Mouse (Mus musculus) CH12.LX (cell line): ENCODE data around the gene Atp2b4. TPM values are rescaled to one million over a fixed set of nuclear protein-coding genes. Genes with fewer than 3 reads are reported as not detected.

Experiments used
- DNase-seq: peaks from one replicate; pipeline ENCODE4 v3.0.0-alpha.2; 2013; ENCODE audit errors: extremely low read depth
- H3K27ac ChIP-seq: 2 replicates; pipeline ENCODE4 v1.5.1; 2012; ENCODE audit warnings: low read depth, mild to moderate bottlenecking, control low read depth, moderate library complexity; ENCODE audit not compliant: insufficient read depth
- H3K27me3 ChIP-seq: replicated peaks from 2 replicates; pipeline ENCODE3; 2012; ENCODE audit warnings: inconsistent platforms
- H3K36me3 ChIP-seq, 2 experiments: replicated peaks in 1 of 2; 2 replicates each; pipeline versions ENCODE3 to v1.6.1; 2012; ENCODE audit warnings: inconsistent platforms in 1 of 2, low read length in 1 of 2, mild to moderate bottlenecking in 1 of 2, mixed read lengths in 1 of 2, moderate library complexity in 1 of 2; ENCODE audit not compliant: control insufficient read depth in 1 of 2, insufficient read depth in 1 of 2
- H3K4me1 ChIP-seq, 2 experiments: 2 replicates each; pipeline ENCODE4 v1.6.1; 2012; ENCODE audit warnings: inconsistent platforms in 1 of 2, moderate library complexity in 1 of 2; ENCODE audit not compliant: insufficient read depth in 2 of 2, control insufficient read depth in 1 of 2
- H3K4me2 ChIP-seq: 2 replicates; pipeline ENCODE4 v1.6.1; 2012; ENCODE audit warnings: low read depth, mild to moderate bottlenecking, control low read depth; ENCODE audit not compliant: poor library complexity, insufficient read depth, severe bottlenecking
- H3K4me3 ChIP-seq, 3 experiments: fragments of 150-350 bp in 1 of 3; sonication (generic) in 1 of 3; replicated peaks in 1 of 3; 2 replicates each; pipeline versions ENCODE3 to v1.5.1; 2011 to 2012; ENCODE audit warnings: low read depth in 2 of 3, low read length in 2 of 3, mild to moderate bottlenecking in 2 of 3, moderate library complexity in 2 of 3, control low read depth in 1 of 3, improper control_type of control experiment in 1 of 3, inconsistent platforms in 1 of 3, mixed read lengths in 1 of 3; ENCODE audit not compliant: poor library complexity in 1 of 3
- H3K79me2 ChIP-seq: replicated peaks from 2 replicates; pipeline ENCODE4 v1.6.1; 2012; ENCODE audit warnings: mild to moderate bottlenecking, moderate library complexity; ENCODE audit not compliant: control insufficient read depth, poor library complexity, insufficient read depth, severe bottlenecking; ENCODE audit errors: extremely low read depth
- H3K9ac ChIP-seq: 2 replicates; pipeline ENCODE4 v1.6.1; 2012; ENCODE audit warnings: low read depth, mild to moderate bottlenecking, control low read depth, moderate library complexity; ENCODE audit not compliant: insufficient read depth
- H3K9me3 ChIP-seq: replicated peaks from 2 replicates; pipeline ENCODE3; 2012; ENCODE audit warnings: low read length, inconsistent platforms, mixed read lengths
- BHLHE40 ChIP-seq: IDR thresholded peaks from 2 replicates; pipeline ENCODE4 v1.6.1; 2011; ENCODE audit warnings: mild to moderate bottlenecking, low read depth, low read length, improper control_type of control experiment
- E2F4 ChIP-seq: IDR thresholded peaks from 2 replicates; pipeline ENCODE4 v1.6.1; 2011; ENCODE audit warnings: low read depth, low read length, improper control_type of control experiment; ENCODE audit not compliant: insufficient replicate concordance
- ELF1 ChIP-seq: IDR thresholded peaks from 2 replicates; pipeline ENCODE4 v1.6.1; 2014; ENCODE audit warnings: low read depth, mild to moderate bottlenecking, inconsistent platforms, low read length, improper control_type of control experiment
- HCFC1 ChIP-seq: IDR thresholded peaks from 2 replicates; pipeline ENCODE4 v1.6.1; 2012; ENCODE audit warnings: low read depth, mild to moderate bottlenecking, inconsistent platforms, low read length, improper control_type of control experiment
- JUN ChIP-seq: IDR thresholded peaks from 2 replicates; pipeline ENCODE4 v1.6.1; 2011; ENCODE audit warnings: low read depth, mild to moderate bottlenecking, low read length, improper control_type of control experiment, moderate library complexity; ENCODE audit not compliant: insufficient read depth
- KAT2A ChIP-seq: IDR thresholded peaks from 2 replicates; pipeline ENCODE4 v1.6.1; 2012; ENCODE audit warnings: low read length, improper control_type of control experiment, inconsistent platforms; ENCODE audit not compliant: insufficient replicate concordance
- MAZ ChIP-seq: IDR thresholded peaks from 2 replicates; pipeline ENCODE4 v1.6.1; 2012; ENCODE audit warnings: low read depth, mild to moderate bottlenecking, inconsistent platforms, low read length, improper control_type of control experiment, moderate library complexity
- NELFE ChIP-seq: IDR thresholded peaks from 2 replicates; pipeline ENCODE4 v1.6.1; 2011; ENCODE audit warnings: low read depth, low read length, improper control_type of control experiment
- PAX5 ChIP-seq: IDR thresholded peaks from 2 replicates; pipeline ENCODE4 v1.6.1; 2012; ENCODE audit warnings: low read length, inconsistent platforms, mixed read lengths
- POLR2AphosphoS2 ChIP-seq: IDR thresholded peaks from 2 replicates; pipeline ENCODE4 v1.6.1; 2011; ENCODE audit warnings: low read depth, low read length, improper control_type of control experiment
- RAD21 ChIP-seq: IDR thresholded peaks from 2 replicates; pipeline ENCODE4 v1.6.1; 2011; ENCODE audit warnings: low read depth, mild to moderate bottlenecking, low read length, improper control_type of control experiment, moderate library complexity
- SIN3A ChIP-seq: IDR thresholded peaks from 2 replicates; pipeline ENCODE4 v1.6.1; 2012; ENCODE audit warnings: low read length, improper control_type of control experiment, inconsistent platforms
- TCF12 ChIP-seq: IDR thresholded peaks from 2 replicates; pipeline ENCODE4 v1.6.1; 2014; ENCODE audit warnings: low read depth, mild to moderate bottlenecking, inconsistent platforms, low read length, improper control_type of control experiment
- USF2 ChIP-seq: conservative IDR thresholded peaks from 2 replicates; pipeline ENCODE4 v1.6.1; 2011; ENCODE audit warnings: low read depth, low read length, improper control_type of control experiment
- dilution Hi-C: fragments of 300-500 bp; cut with MboI; formaldehyde crosslinking; loops from 2 replicates; pipeline ENCODE4 v1.14.3; 2020; ENCODE audit warnings: low sequenced_read_pairs; ENCODE audit not compliant: extremely low pct_unique_long_range_greater_than_20kb, extremely low pct_ligation_motif_present
- in situ Hi-C: fragments of 300-500 bp; cut with MboI; formaldehyde crosslinking; loops from 3 replicates; pipeline ENCODE4 v1.14.3; 2019; ENCODE audit warnings: low sequenced_read_pairs, low pct_ligation_motif_present, low pct_unique_long_range_greater_than_20kb, mixed read lengths
- polyA plus RNA-seq: library from polyadenylated mRNA; unstranded; fragments of >175 nt; gene quantifications from 2 replicates; pipeline ENCODE4 v1.2.1, GENCODE M21; 2012; ENCODE audit warnings: low read depth; ENCODE audit not compliant: insufficient read length
- total RNA-seq, 2 experiments: library from RNA; depleted of rRNA; stranded (reverse); fragments of 300-350 nt in 1 of 2; fragments of >200 nt in 1 of 2; gene quantifications; 2 replicates each; pipeline ENCODE4 v1.2.3; 2012 to 2014

Atp2b4 gene
- total and polyA plus RNA-seq, 3 experiments, result 6.9 to 18.4 (median 17.5) TPM

DNA sequence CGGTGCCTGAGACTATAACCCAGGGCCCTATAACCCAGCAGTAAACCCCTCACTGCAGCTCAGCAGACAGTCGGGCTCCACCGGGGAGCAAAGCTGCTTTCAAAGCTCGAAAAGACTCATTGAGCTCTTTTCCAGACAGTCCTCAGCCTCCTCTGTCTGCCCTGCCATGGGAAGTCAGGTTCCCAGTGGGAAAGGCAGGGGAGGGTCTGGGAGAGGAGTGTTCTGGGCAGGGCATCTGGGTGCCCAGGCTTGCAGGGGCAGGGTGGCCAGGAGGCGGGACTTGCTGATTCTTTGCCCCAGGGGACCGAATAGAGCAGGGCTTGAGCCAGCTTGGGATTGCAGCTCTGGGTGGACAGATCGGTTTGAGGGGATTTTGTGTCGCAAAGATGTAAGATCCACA is 58.3 kb downstream of the Atp2b4 start:
- peaks cover 4 to 25% of the 10 kb centered on the region in 2 experiments for H3K4me1 ChIP-seq

DNA sequence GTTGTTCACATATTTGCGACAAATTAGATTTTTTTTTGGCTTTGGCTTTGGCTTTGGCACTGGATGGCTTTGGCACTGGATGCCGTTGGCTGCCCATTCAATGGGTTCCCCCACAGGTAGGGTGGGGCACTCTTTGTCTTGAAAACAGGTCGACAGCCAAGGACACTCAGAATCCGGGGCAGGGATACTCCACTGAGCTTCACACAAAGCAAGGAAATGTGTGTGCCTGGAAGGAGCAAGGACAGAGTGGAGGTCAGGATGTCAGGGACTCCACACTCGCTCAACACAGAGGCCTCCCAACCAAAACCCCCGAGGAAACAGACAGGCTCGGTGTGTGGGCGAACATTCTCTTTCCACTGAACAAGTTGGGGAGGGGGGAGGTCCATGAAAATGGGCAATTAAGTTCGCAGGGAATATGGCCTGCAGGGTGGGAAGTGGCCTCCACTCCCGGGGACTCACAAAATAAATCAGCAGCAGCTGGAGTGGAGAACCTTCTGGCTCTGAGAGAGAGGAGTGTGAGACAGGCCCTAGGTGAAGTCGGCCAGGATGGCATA is 58.9 kb downstream of the Atp2b4 start:
- no peaks in the 10 kb centered on the region for H3K9me3 ChIP-seq
- H3K4me3 ChIP-seq, result no peak overlapping the region
- H3K27ac ChIP-seq, result no peak overlapping the region
- no peak overlapping the region for H3K9ac ChIP-seq
- TF ChIP-seq RAD21 (no peak), BHLHE40 (no peak), MAZ (no peak), TCF12 (no peak), POLR2AphosphoS2 (no peak), KAT2A (no peak), JUN (no peak)
- H3K4me1 ChIP-seq, result peaks cover 4 to 25% of the 10 kb centered on the region in 2 experiments
- H3K27me3 ChIP-seq, result no peaks in the 10 kb centered on the region
- H3K36me3 ChIP-seq, result peaks cover 27 to 92% of the 10 kb centered on the region in 2 experiments
- dilution Hi-C loops, result no loop called here
- no peak overlapping the region for H3K4me2 ChIP-seq
- no peak for DNase-seq
- H3K79me2 ChIP-seq, result no peaks in the 10 kb centered on the region
- in situ Hi-C loops, result loop anchor here (5.0 kb wide), 1 partner anchor 305 kb away; no protein-coding TSS in a partner anchor

More for the DNA sequence above, 58.3 kb downstream of the Atp2b4 start:
- dilution Hi-C loops, result no loop called here
- in situ Hi-C loops, result loop anchor here (5.0 kb wide), 1 partner anchor 305 kb away; no protein-coding TSS in a partner anchor
- Histone ChIP-seq H3K27ac (no peak overlapping the region), H3K9me3 (no peaks in the 10 kb centered on the region), H3K79me2 (no peaks in the 10 kb centered on the region), H3K27me3 (no peaks in the 10 kb centered on the region), H3K4me3 (no peak overlapping the region)
- DNase-seq, result no peak
- TF ChIP-seq USF2, result no peak
- no peak for TF ChIP-seq KAT2A
- no peak for TF ChIP-seq PAX5
- TF ChIP-seq, all 38 proteins: peak for 0
- H3K36me3 ChIP-seq, result peaks cover 22 to 92% of the 10 kb centered on the region in 2 experiments
- no peak overlapping the region for H3K9ac ChIP-seq
- no peak overlapping the region for H3K4me2 ChIP-seq

DNA sequence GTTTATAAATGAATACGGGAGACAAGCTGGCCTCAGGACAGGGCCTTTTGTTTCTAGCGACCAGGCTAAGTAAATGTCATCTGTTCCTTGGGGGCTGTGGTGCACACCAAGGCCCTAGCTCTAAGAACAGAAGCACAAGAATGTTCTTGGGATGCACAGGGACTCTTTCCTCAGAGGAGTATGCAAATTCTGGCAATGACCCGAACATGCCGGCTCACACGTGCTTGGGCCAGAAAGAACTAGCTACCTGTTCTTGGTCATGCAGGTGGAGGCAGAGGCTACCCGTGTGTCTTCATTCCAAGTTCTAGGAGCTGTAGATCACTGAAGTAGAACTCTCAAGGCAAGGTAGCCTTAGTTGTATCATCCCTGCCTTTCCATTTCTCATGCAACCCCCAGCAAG is 59.7 kb downstream of the Atp2b4 start:
- Histone ChIP-seq H3K9ac (no peak overlapping the region), H3K4me2 (no peak overlapping the region), H3K4me3 (no peak overlapping the region)
- dilution Hi-C loops, result no loop called here
- no peak for TF ChIP-seq SIN3A
- no peak for TF ChIP-seq USF2
- no peak for TF ChIP-seq TCF12
- no peak for TF ChIP-seq HCFC1
- TF ChIP-seq BHLHE40, result no peak
- TF ChIP-seq RAD21, result no peak
- no peak for TF ChIP-seq E2F4
- no peak for TF ChIP-seq NELFE
- TF ChIP-seq ELF1, result no peak
- TF ChIP-seq, all 38 proteins: peak for 0
- Histone ChIP-seq H3K79me2 (no peaks in the 10 kb centered on the region), H3K4me1 (peaks cover 4 to 23% of the 10 kb centered on the region in 2 experiments), H3K36me3 (peaks cover 33 to 96% of the 10 kb centered on the region in 2 experiments), H3K27me3 (no peaks in the 10 kb centered on the region), H3K27ac (no peak overlapping the region), H3K9me3 (no peaks in the 10 kb centered on the region)
- DNase-seq, result no peak
- in situ Hi-C loops, result loop anchor here (5.0 kb wide), 1 partner anchor 306 kb away; no protein-coding TSS in a partner anchor
